Mouse (Mus musculus) forebrain, embryonic 11.5 days (tissue): Measurements from ENCODE around the gene Slc30a6. TPM values are rescaled to one million over a fixed set of nuclear protein-coding genes. Genes with fewer than 3 reads are reported as not detected.

Experiments
- ATAC-seq: fragments of 200-750 bp; cut with Nextera tagmentation; replicated peaks from 2 replicates; pipeline ENCODE4 v1.8.0; 2017; ENCODE audit warnings: moderate TSS enrichment; ENCODE audit not compliant: low FRiP score
- DNase-seq: peaks from one replicate; pipeline ENCODE4 v3.0.0-alpha.2; 2017; ENCODE audit warnings: low spot score
- H3K27ac ChIP-seq: fragments of 300-500 bp; sonication (generic); 2 replicates; pipeline ENCODE4 v1.5.1; 2014; ENCODE audit warnings: low read depth, low read length
- H3K27me3 ChIP-seq: fragments of 300-500 bp; sonication (generic); 2 replicates; pipeline ENCODE4 v1.6.1; 2014; ENCODE audit warnings: mild to moderate bottlenecking, low read length, mixed read lengths; ENCODE audit not compliant: control insufficient read depth, insufficient read depth
- H3K36me3 ChIP-seq: fragments of 300-500 bp; sonication (generic); 2 replicates; pipeline ENCODE4 v1.6.1; 2014; ENCODE audit warnings: mild to moderate bottlenecking, low read length, moderate library complexity, mixed read lengths; ENCODE audit not compliant: control insufficient read depth, insufficient read depth
- H3K4me1 ChIP-seq: fragments of 300-500 bp; sonication (generic); replicated peaks from 2 replicates; pipeline ENCODE4 v1.6.1; 2014; ENCODE audit warnings: low read length, mixed read lengths; ENCODE audit not compliant: control insufficient read depth, insufficient read depth
- H3K4me2 ChIP-seq: fragments of 300-500 bp; sonication (generic); 2 replicates; pipeline ENCODE4 v1.6.1; 2014; ENCODE audit warnings: low read depth, mild to moderate bottlenecking, low read length, moderate library complexity, mixed read lengths; ENCODE audit not compliant: severe bottlenecking
- H3K4me3 ChIP-seq: fragments of 300-500 bp; sonication (generic); 2 replicates; pipeline ENCODE4 v1.5.1; 2014; ENCODE audit warnings: low read depth, low read length
- H3K9ac ChIP-seq: fragments of 300-500 bp; sonication (generic); 2 replicates; pipeline ENCODE4 v1.6.1; 2014; ENCODE audit warnings: low read length
- H3K9me3 ChIP-seq: fragments of 300-500 bp; sonication (generic); 2 replicates; pipeline ENCODE4 v1.6.1; 2016; ENCODE audit warnings: low read length, mixed read lengths; ENCODE audit not compliant: control insufficient read depth
- WGBS: fragments of 180-500 bp; shearing (Covaris S2); extraction: QIAGEN DNeasy Blood & Tissue Kit; methylation state at CpG from one replicate; pipeline ENCODE4 v1.1.7; 2014; 5-methylcytosine and 5-hydroxymethylcytosine counted together
- polyA plus RNA-seq: library from polyadenylated mRNA; unstranded; fragments of >200 nt; fragmentation: Nextera tagmentation; extraction: Ambion mirVana; gene quantifications from 2 replicates; pipeline ENCODE4 v1.2.1, GENCODE M21; 2014

Slc30a6 gene
- polyA plus RNA-seq, 1 experiment from 2014 or later, result 30.6 TPM

DNA sequence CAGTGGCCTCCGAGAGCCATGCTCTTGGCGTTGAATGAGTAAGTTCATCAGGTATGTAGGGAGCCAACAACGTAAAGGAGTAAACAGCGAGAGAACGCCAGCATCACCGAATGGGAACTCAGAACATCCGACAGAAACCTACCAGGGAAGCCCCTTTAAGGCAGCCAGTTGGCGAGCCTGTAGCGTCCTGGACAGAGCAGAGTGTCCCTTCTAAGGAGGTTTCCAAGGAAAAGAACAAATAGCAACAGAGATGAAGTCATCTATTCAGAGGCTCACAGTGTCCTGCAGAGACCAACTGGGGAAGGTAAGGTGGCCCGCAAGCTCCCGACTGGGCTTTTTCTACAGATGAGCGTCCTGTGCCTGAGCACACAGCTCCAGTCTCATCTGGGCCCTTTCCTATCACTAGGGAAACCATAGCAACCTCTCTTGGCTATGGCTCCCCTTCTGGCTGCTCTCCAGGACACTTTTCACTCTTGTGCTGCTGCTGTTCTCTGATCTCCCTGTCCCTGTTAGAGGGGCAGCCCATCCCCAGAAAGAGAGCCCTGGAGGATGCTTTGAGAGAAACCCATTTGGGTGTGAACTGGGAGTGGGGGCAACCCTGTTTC, 29.1 kb downstream of the Slc30a6 start:
- Histone ChIP-seq H3K4me1 (no peaks in the 10 kb centered on the region), H3K9me3 (no peaks in the 10 kb centered on the region), H3K4me3 (no peak overlapping the region), H3K27ac (no peak overlapping the region), H3K9ac (no peak overlapping the region), H3K36me3 (no peaks in the 10 kb centered on the region; the same call in 1 of the 2 replicates), H3K4me2 (no peak overlapping the region), H3K27me3 (no peaks in the 10 kb centered on the region)
- ATAC-seq (no peak), DNase-seq (no peak)
- WGBS, result 74% methylated on average over 12 of the region's 12 CpGs

- Histone ChIP-seq H3K27me3 (no peaks in the 10 kb centered on the region), H3K9me3 (no peaks in the 10 kb centered on the region), H3K27ac (no peak overlapping the region), H3K36me3 (no peaks in the 10 kb centered on the region), H3K9ac (no peak overlapping the region), H3K4me2 (no peak overlapping the region), H3K4me3 (no peak overlapping the region), H3K4me1 (no peaks in the 10 kb centered on the region)
- no peak for DNase-seq
- WGBS, result 90% methylated on average over 8 of the region's 8 CpGs
- ATAC-seq, result no peak
These were observed 34.7 kb downstream of the Slc30a6 start for GRCm38 (mm10) chr17:74430074-74430473.

GRCm38 (mm10) chr17:74431481-74431880, 36.1 kb downstream of the Slc30a6 start:
- WGBS, result 70% methylated on average over 13 of the region's 13 CpGs
- H3K4me2 ChIP-seq, result no peak overlapping the region
- H3K4me1 ChIP-seq, result no peaks in the 10 kb centered on the region
- no peaks in the 10 kb centered on the region for H3K27me3 ChIP-seq
- no peak overlapping the region for H3K4me3 ChIP-seq
- ATAC-seq (no peak), DNase-seq (no peak)
- H3K27ac ChIP-seq, result no peak overlapping the region
- H3K9me3 ChIP-seq, result no peaks in the 10 kb centered on the region
- no peaks in the 10 kb centered on the region for H3K36me3 ChIP-seq
- no peak overlapping the region for H3K9ac ChIP-seq

DNA sequence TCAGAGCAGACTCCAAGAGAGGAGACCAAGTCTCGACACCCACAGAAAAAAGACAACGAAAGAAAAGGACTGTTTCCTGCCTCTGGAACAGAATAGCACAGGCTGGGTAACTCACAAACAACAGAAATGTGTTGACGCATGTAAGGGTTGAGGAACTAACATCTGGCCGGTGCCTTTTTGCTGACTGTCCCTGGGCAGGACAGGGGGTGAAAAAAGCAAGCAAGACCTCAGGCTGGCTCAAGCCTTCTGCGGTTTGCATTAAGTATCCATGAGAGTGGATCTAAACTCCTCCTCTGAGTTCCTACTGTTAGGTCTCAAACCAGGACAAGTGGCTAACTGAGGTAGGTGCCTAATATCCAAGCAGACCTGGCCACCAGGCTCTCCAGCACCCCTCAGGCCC, 37.2 kb downstream of the Slc30a6 start:
- ATAC-seq (no peak), DNase-seq (no peak)
- 88% methylated on average over 5 of the region's 5 CpGs for WGBS
- Histone ChIP-seq H3K9ac (no peak overlapping the region), H3K9me3 (no peaks in the 10 kb centered on the region), H3K27me3 (no peaks in the 10 kb centered on the region), H3K36me3 (no peaks in the 10 kb centered on the region), H3K4me3 (no peak overlapping the region), H3K27ac (no peak overlapping the region), H3K4me1 (no peaks in the 10 kb centered on the region), H3K4me2 (no peak overlapping the region)

DNA sequence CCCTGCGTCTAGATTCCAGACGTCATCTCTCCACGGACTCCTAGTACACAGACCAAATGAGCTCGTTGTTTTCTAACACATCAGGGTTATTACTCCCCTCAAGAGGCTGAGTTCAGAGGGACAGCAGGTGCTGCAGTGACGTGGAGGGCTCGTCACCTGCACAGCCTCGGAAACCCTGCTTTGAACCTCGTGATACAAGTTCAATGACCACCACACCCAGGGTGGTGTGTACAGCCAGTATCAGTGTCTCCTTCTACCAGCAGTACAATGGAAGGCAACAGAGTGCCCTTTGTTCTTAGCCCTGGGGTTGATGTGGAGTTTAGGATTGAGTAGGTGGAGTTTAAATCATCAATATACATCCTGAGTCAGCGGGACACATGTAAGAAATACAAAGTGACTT, 42.4 kb downstream of the Slc30a6 start:
- H3K9ac ChIP-seq, result no peak overlapping the region
- no peak for DNase-seq
- no peak for ATAC-seq
- no peaks in the 10 kb centered on the region for H3K4me1 ChIP-seq
- no peaks in the 10 kb centered on the region for H3K27me3 ChIP-seq
- no peaks in the 10 kb centered on the region for H3K36me3 ChIP-seq
- H3K4me2 ChIP-seq, result no peak overlapping the region
- no peak overlapping the region for H3K4me3 ChIP-seq
- H3K9me3 ChIP-seq, result no peaks in the 10 kb centered on the region
- WGBS, result 86% methylated on average over 9 of the region's 9 CpGs
- no peak overlapping the region for H3K27ac ChIP-seq

DNA sequence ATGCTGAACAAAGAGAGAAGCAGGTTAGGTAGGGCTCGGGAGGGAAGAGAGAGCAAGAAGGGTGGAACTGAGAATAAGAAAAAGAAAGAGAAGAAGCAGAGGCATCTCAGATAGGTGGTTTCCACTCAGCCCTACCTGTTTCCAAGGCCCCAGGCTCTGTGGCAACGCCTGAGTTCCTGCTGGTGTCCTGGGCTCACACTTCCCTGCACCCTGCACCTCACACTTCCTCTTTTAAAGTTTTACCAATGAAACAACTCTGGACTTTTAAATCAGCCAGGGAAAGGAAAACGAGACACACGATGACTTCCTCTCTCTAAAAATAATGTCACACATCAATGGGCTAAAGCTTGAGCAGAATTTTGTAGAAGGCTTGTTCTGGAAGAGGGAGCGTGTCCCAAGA, 45.1 kb downstream of the Slc30a6 start:
- no peak for DNase-seq
- Histone ChIP-seq H3K9ac (no peak overlapping the region), H3K36me3 (no peaks in the 10 kb centered on the region), H3K27me3 (no peaks in the 10 kb centered on the region), H3K9me3 (no peaks in the 10 kb centered on the region), H3K4me1 (no peaks in the 10 kb centered on the region), H3K4me3 (no peak overlapping the region), H3K27ac (no peak overlapping the region), H3K4me2 (no peak overlapping the region)
- WGBS, result 78% methylated on average over 5 of the region's 5 CpGs
- ATAC-seq, result no peak

DNA sequence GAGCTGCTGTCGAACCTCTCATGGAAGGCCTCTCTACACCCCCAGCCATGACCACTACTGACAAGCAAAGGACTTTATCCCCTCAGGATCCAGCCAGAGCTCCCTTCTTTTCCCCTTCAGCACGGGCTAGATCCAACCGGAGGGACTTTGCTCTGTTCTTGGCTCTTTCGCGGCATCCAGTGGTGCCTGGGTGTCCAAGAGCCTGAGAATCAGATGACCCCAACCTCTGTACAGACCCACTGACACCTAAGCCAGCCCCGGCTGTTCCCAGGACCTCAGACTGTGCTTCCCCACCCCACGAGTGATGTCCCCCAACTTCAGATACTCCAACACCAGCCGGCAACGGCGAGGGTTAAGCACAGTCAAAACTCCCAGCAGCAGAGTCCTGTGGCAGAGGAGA, 54.4 kb downstream of the Slc30a6 start:
- 92% methylated on average over 10 of the region's 10 CpGs for WGBS
- Histone ChIP-seq H3K4me1 (no peaks in the 10 kb centered on the region), H3K4me3 (no peak overlapping the region), H3K27ac (no peak overlapping the region), H3K4me2 (no peak overlapping the region), H3K9me3 (no peaks in the 10 kb centered on the region), H3K36me3 (no peaks in the 10 kb centered on the region), H3K9ac (no peak overlapping the region), H3K27me3 (no peaks in the 10 kb centered on the region)
- DNase-seq (no peak), ATAC-seq (no peak)

GRCm38 (mm10) chr17:74453928-74454327, 58.5 kb downstream of the Slc30a6 start:
- Histone ChIP-seq H3K4me3 (no peak overlapping the region), H3K4me1 (no peaks in the 10 kb centered on the region), H3K9ac (no peak overlapping the region), H3K4me2 (no peak overlapping the region), H3K27ac (no peak overlapping the region), H3K36me3 (no peaks in the 10 kb centered on the region), H3K9me3 (no peaks in the 10 kb centered on the region), H3K27me3 (no peaks in the 10 kb centered on the region)
- DNase-seq (no peak), ATAC-seq (no peak)
- 76% methylated on average over 3 of the region's 3 CpGs for WGBS

GRCm38 (mm10) chr17:74454660-74455059, 59.3 kb downstream of the Slc30a6 start:
- H3K36me3 ChIP-seq, result no peaks in the 10 kb centered on the region
- H3K4me2 ChIP-seq, result no peak overlapping the region
- H3K9me3 ChIP-seq, result no peaks in the 10 kb centered on the region
- H3K27ac ChIP-seq, result no peak overlapping the region
- 88% methylated on average over 1 of the region's 1 CpGs for WGBS
- H3K4me1 ChIP-seq, result no peaks in the 10 kb centered on the region
- DNase-seq (no peak), ATAC-seq (no peak)
- no peak overlapping the region for H3K9ac ChIP-seq
- H3K4me3 ChIP-seq, result no peak overlapping the region
- H3K27me3 ChIP-seq, result no peaks in the 10 kb centered on the region
